Mouse (Mus musculus) Patski (cell line): Measurements from ENCODE around the gene Eci1. TPM values are rescaled to one million over a fixed set of nuclear protein-coding genes. Genes with fewer than 3 reads are reported as not detected.
"Not testable (repeated sequence)": the region's sequence is repeated elsewhere in the genome, so short reads cannot be mapped to it uniquely, and the experiment has no call there.

Experiments used
- ATAC-seq: fragments of 100-300 bp; one replicate; pipeline ENCODE4 v1.8.0; 2021
- CTCF ChIA-PET: fragments of 350-600 bp; sonication (Branson Sonifier 250); formaldehyde crosslinking; loops from one replicate; lab custom pipeline; 2022; ENCODE audit warnings: inconsistent platforms; lab: Charles Lee
- POLR2A ChIA-PET: fragments of 350-600 bp; sonication (Branson Sonifier 250); formaldehyde crosslinking; loops from one replicate; lab custom pipeline; 2022; ENCODE audit warnings: antibody characterized with exemption, inconsistent platforms; lab: Charles Lee
- DNase-seq: peaks from one replicate; pipeline ENCODE4 v3.0.0-alpha.2; 2011; ENCODE audit warnings: low read depth, low spot score
- H3K27me3 ChIP-seq: fragments of 371-371 bp; one replicate; pipeline ENCODE4 v1.5.1; 2021
- CTCF ChIP-seq: fragments of 100-300 bp; IDR thresholded peaks from one replicate; pipeline ENCODE4 v1.5.1; 2021
- in situ Hi-C: fragments of 300-500 bp; cut with MboI; formaldehyde crosslinking; loops from 3 replicates; pipeline ENCODE4 v1.11.1; 2018; ENCODE audit warnings: low pct_unique_long_range_greater_than_20kb, mixed read lengths
- polyA plus RNA-seq: library from polyadenylated mRNA; unstranded; gene quantifications from one replicate; pipeline ENCODE4 v1.2.3, GENCODE M21; 2021

The Eci1 gene
- polyA plus RNA-seq, 1 experiment from 2014 or later: 106 TPM

GRCm38 (mm10) chr17:24453372-24453771 lies 26.9 kb downstream of the Eci1 start:
- ChIA-PET CTCF (interaction anchor here (1.0 to 1.8 kb wide), 2 partner anchors 16 to 26 kb away, joined by 3 to 5 read pairs; no protein-coding TSS in a partner anchor), POLR2A (interaction anchor here (1.1 to 3.6 kb wide), 2 partner anchors 10 to 18 kb away, joined by 3 to 12 read pairs; partner anchors contain the start of genes E4f1 and Pgp)
- no peaks in the 10 kb centered on the region for H3K27me3 ChIP-seq
- DNase-seq (no peak), ATAC-seq (no peak)
- in situ Hi-C loops: no loop called here
- TF ChIP-seq CTCF: no peak

DNA sequence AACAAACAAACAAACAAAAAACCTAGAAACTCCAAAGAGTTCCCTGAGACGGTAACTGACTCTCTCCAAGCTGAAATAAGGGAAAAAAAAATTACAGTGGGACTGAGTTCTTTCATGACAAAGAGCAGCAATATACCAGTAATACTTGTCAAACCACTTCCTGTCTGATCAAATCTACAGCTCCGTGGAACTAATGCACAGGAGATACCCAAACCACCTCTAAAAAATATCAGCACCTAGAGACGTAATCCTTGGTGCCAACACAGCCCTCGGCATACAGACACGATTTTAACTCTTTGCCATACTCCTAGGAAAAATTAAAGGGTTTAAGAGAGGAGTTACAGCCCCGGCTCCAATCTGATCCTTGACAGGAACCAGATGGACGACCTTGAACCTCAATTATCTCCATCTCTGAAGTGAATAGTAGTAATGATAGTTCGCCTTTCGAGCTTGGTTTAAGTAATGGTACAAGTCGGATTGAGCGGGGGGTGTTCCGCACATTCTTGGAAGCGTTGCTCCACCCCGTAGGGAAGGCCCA lies 27.8 kb downstream of the Eci1 start:
- peak; percentile 6 for ATAC-seq
- H3K27me3 ChIP-seq: no peaks in the 10 kb centered on the region
- CTCF ChIA-PET: interaction anchor here (0.8 to 1.8 kb wide), 2 partner anchors 17 to 25 kb away, joined by 3 to 5 read pairs; partner anchors contain the start of gene Mlst8
- in situ Hi-C loops: no loop called here
- no peak for TF ChIP-seq CTCF
- POLR2A ChIA-PET: interaction anchor here (1.1 to 3.6 kb wide), 4 partner anchors 10 to 96 kb away, joined by 3 to 12 read pairs (median 4); partner anchors contain the start of genes E4f1, Pgp and Pkd1
- DNase-seq: no peak

GRCm38 (mm10) chr17:24454756-24455522 lies 28.5 kb downstream of the Eci1 start:
- in situ Hi-C loops: no loop called here
- TF ChIP-seq CTCF: no peak
- DNase-seq (peak; percentile 89), ATAC-seq (peak; percentile 81)
- CTCF ChIA-PET: interaction anchor here (1.8 kb wide), 1 partner anchor 18 kb away, joined by 5 read pairs; no protein-coding TSS in a partner anchor
- POLR2A ChIA-PET: interaction anchor here (1.2 to 3.6 kb wide), 4 partner anchors 16 to 95 kb away, joined by 3 to 12 read pairs (median 4); partner anchors contain the start of genes E4f1, Pgp and Pkd1
- H3K27me3 ChIP-seq: no peaks in the 10 kb centered on the region

DNA sequence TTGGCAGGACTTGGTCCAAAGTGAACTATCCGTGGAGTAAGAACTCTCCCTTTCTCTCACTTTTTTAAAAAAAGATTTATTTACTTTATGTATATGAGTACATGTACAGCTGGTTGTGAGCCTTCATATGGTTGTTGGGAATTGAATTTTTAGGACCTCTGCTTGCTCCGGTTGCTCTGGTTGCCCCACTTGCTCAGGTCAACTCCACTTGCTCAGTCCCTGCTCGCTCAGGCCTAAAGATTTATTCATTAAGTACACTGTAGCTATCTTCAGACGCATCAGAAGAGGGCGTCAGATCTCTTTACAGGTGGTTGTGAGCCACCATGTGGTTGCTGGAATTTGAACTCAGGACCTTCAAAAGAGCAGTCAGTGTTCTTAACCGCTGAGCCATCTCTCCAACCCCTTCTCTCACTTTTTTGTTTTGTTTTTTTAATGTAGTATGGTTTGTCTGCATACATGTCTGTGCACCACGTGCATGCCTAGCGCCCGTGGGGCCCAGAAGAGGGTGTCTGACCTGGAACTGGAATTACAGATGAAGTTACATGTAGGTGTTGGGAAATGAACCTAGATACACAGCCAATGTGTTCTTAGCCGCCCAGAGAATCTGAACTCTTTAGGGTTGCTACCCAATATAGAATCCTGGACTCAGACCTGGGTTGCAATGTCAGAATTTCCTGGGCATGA lies 29.2 kb downstream of the Eci1 start:
- in situ Hi-C loops, H3K27me3 ChIP-seq, DNase-seq, ATAC-seq, CTCF ChIA-PET: not testable (repeated sequence)
- POLR2A ChIA-PET: interaction anchor here (1.3 to 3.6 kb wide), 2 partner anchors 16 to 24 kb away, joined by 3 to 12 read pairs; partner anchors contain the start of genes E4f1 and Pgp

DNA sequence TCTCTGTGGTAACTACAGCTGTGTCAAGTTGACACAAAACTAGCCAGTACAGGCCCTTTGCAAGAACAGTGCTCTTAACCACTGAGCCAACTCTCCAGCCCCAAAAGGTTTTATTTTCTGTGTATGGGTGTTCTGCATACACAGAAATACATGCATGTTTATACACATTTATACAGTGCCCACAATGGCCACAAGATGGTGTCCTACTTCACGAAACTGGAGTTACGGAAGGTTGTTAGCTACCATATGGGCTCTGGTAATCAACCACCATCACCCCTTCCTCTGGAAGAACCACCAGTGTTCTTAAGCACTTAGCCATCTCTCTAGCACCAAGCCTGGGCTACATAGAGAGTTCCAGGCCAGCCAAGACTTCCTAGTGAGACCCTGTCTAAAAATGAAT lies 35.1 kb downstream of the Eci1 start:
- ChIA-PET CTCF (interaction anchor here (0.6 to 1.3 kb wide), 4 partner anchors 18 to 1328 kb away, joined by 3 to 7 read pairs (median 3); no protein-coding TSS in a partner anchor), POLR2A (no interaction called here)
- DNase-seq: no peak
- TF ChIP-seq CTCF: no peak
- H3K27me3 ChIP-seq: no peaks in the 10 kb centered on the region
- no peak for ATAC-seq
- in situ Hi-C loops: loop anchor here (10.0 kb wide), 1 partner anchor 193 kb away; the partner anchor contains the start of genes Npw and Slc9a3r2

DNA sequence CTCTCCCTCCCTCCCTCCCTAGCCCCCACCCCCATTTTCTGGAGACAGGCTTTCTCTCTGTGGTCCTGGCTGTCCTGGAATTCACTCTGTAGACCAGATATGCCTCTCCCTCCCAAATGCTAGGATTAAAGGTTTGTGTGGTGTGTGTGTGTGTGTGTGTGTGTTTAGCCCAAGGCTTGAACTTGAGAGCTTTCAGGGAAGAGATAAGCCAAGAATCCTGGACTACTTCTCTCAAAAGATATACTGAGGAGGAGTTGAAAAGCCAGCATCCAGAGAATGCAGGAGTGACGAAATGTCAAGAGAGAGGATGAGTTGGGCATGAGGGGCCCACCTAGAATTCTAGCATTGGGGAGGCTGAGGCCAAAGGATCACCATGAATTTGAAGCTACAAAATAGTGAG lies 36.5 kb downstream of the Eci1 start:
- ChIA-PET CTCF (interaction anchor here (1.4 to 1.7 kb wide), 3 partner anchors 13 to 76 kb away, joined by 3 to 7 read pairs (median 7); partner anchors contain the start of gene Mlst8), POLR2A (interaction anchor here (0.6 kb wide), 1 partner anchor 70 kb away, joined by 3 read pairs; no protein-coding TSS in a partner anchor)
- TF ChIP-seq CTCF: no peak
- in situ Hi-C loops: loop anchor here (10.0 kb wide), 1 partner anchor 192 kb away; the partner anchor contains the start of genes Npw and Slc9a3r2
- DNase-seq: no peak
- no peaks in the 10 kb centered on the region for H3K27me3 ChIP-seq
- ATAC-seq: no peak

- DNase-seq (no peak), ATAC-seq (no peak)
- ChIA-PET POLR2A (interaction anchor here (0.6 kb wide), 1 partner anchor 69 kb away, joined by 3 read pairs; no protein-coding TSS in a partner anchor), CTCF (interaction anchor here (0.7 to 1.7 kb wide), 4 partner anchors 13 to 75 kb away, joined by 3 to 7 read pairs (median 5); partner anchors contain the start of gene Mlst8)
- TF ChIP-seq CTCF: no peak
- H3K27me3 ChIP-seq: no peaks in the 10 kb centered on the region
- in situ Hi-C loops: loop anchor here (10.0 kb wide), 1 partner anchor 191 kb away; the partner anchor contains the start of genes Npw and Slc9a3r2
These were observed 37.1 kb downstream of the Eci1 start for GRCm38 (mm10) chr17:24463374-24464133.

- no peak for TF ChIP-seq CTCF
- DNase-seq: no peak
- in situ Hi-C loops: loop anchor here (10.0 kb wide), 1 partner anchor 186 kb away; the partner anchor contains the start of genes Npw and Slc9a3r2
- no peak for ATAC-seq
- ChIA-PET POLR2A (no interaction called here), CTCF (no interaction called here)
- H3K27me3 ChIP-seq: no peaks in the 10 kb centered on the region
These were observed 42.3 kb downstream of the Eci1 start for GRCm38 (mm10) chr17:24468636-24469246.
